Mouse (Mus musculus): ENCODE results near the gene Tbxas1. TPM values are rescaled to one million over a fixed set of nuclear protein-coding genes. Genes with fewer than 3 reads are reported as not detected.

The Tbxas1 gene
- polyA plus RNA-seq, 1 experiment from 2014 or later: 1.6 TPM

GRCm38 (mm10) chr6:39021909-39022308 is 146.7 kb downstream of the Tbxas1 start:
- no peak overlapping the region for H3K4me2 ChIP-seq (replicated peaks)
- no peaks in the 10 kb centered on the region for H3K36me3 ChIP-seq
- no peak for ATAC-seq
- no peaks in the 10 kb centered on the region for H3K27me3 ChIP-seq
- no peaks in the 10 kb centered on the region for H3K4me1 ChIP-seq (replicated peaks)
- no peak overlapping the region for H3K4me3 ChIP-seq (replicated peaks)
- 82% methylated on average over 1 of the region's 1 CpGs for WGBS
- H3K9ac ChIP-seq (replicated peaks): no peak overlapping the region
- no peak overlapping the region for H3K27ac ChIP-seq
- no peaks in the 10 kb centered on the region for H3K9me3 ChIP-seq

- ATAC-seq: no peak
- WGBS: 77% methylated on average over 7 of the region's 7 CpGs
- Histone ChIP-seq H3K4me1 (replicated peaks) (no peaks in the 10 kb centered on the region), H3K9ac (replicated peaks) (no peak overlapping the region), H3K36me3 (no peaks in the 10 kb centered on the region), H3K4me3 (replicated peaks) (no peak overlapping the region), H3K9me3 (no peaks in the 10 kb centered on the region), H3K4me2 (replicated peaks) (no peak overlapping the region), H3K27me3 (no peaks in the 10 kb centered on the region), H3K27ac (no peak overlapping the region)
Observed at GRCm38 (mm10) chr6:39022461-39023181, 147.4 kb downstream of the Tbxas1 start.

- 82% methylated on average over 4 of the region's 4 CpGs for WGBS
- Histone ChIP-seq H3K4me2 (replicated peaks) (no peak overlapping the region), H3K27ac (no peak overlapping the region), H3K27me3 (no peaks in the 10 kb centered on the region), H3K36me3 (no peaks in the 10 kb centered on the region), H3K4me3 (replicated peaks) (no peak overlapping the region), H3K9me3 (no peaks in the 10 kb centered on the region), H3K9ac (replicated peaks) (no peak overlapping the region), H3K4me1 (replicated peaks) (no peaks in the 10 kb centered on the region)
- ATAC-seq: no peak
Observed at GRCm38 (mm10) chr6:39024631-39025030, 149.4 kb downstream of the Tbxas1 start.

- Histone ChIP-seq H3K9me3 (no peaks in the 10 kb centered on the region), H3K9ac (replicated peaks) (no peak overlapping the region), H3K4me1 (replicated peaks) (no peaks in the 10 kb centered on the region), H3K36me3 (no peaks in the 10 kb centered on the region), H3K27ac (no peak overlapping the region), H3K4me3 (replicated peaks) (no peak overlapping the region), H3K27me3 (no peaks in the 10 kb centered on the region), H3K4me2 (replicated peaks) (no peak overlapping the region)
- WGBS: 90% methylated on average over 7 of the region's 7 CpGs
- ATAC-seq: no peak
Observed at GRCm38 (mm10) chr6:39025038-39025437, 149.8 kb downstream of the Tbxas1 start.

GRCm38 (mm10) chr6:39030714-39031113 is 155.5 kb downstream of the Tbxas1 start:
- no peak overlapping the region for H3K4me3 ChIP-seq (replicated peaks)
- H3K9ac ChIP-seq (replicated peaks): no peak overlapping the region
- H3K36me3 ChIP-seq: no peaks in the 10 kb centered on the region
- H3K4me2 ChIP-seq (replicated peaks): no peak overlapping the region
- no peak for ATAC-seq
- no peaks in the 10 kb centered on the region for H3K9me3 ChIP-seq
- no peaks in the 10 kb centered on the region for H3K4me1 ChIP-seq (replicated peaks)
- H3K27me3 ChIP-seq: no peaks in the 10 kb centered on the region
- WGBS: 86% methylated on average over 4 of the region's 4 CpGs
- H3K27ac ChIP-seq: no peak overlapping the region

- no peak for ATAC-seq
- no peak overlapping the region for H3K4me3 ChIP-seq (replicated peaks)
- H3K4me1 ChIP-seq (replicated peaks): peaks cover 3% of the 10 kb centered on the region; the same call in 1 of the 2 replicates
- no peaks in the 10 kb centered on the region for H3K27me3 ChIP-seq
- WGBS: 86% methylated on average over 7 of the region's 7 CpGs
- H3K9ac ChIP-seq (replicated peaks): no peak overlapping the region
- H3K4me2 ChIP-seq (replicated peaks): no peak overlapping the region
- no peaks in the 10 kb centered on the region for H3K36me3 ChIP-seq
- H3K9me3 ChIP-seq: no peaks in the 10 kb centered on the region
- no peak overlapping the region for H3K27ac ChIP-seq
Observed at GRCm38 (mm10) chr6:39033676-39034075, 158.5 kb downstream of the Tbxas1 start.

- no peak for ATAC-seq
- Histone ChIP-seq H3K27me3 (no peaks in the 10 kb centered on the region), H3K9ac (replicated peaks) (no peak overlapping the region), H3K9me3 (no peaks in the 10 kb centered on the region), H3K4me2 (replicated peaks) (no peak overlapping the region), H3K27ac (no peak overlapping the region), H3K4me3 (replicated peaks) (no peak overlapping the region), H3K36me3 (no peaks in the 10 kb centered on the region), H3K4me1 (replicated peaks) (peaks cover 12% of the 10 kb centered on the region)
- WGBS: 91% methylated on average over 6 of the region's 6 CpGs
Observed at GRCm38 (mm10) chr6:39035039-39035438, 159.8 kb downstream of the Tbxas1 start.

GRCm38 (mm10) chr6:39036204-39036603 is 161.0 kb downstream of the Tbxas1 start:
- ATAC-seq: no peak
- Histone ChIP-seq H3K4me1 (replicated peaks) (peaks cover 12% of the 10 kb centered on the region), H3K27ac (no peak overlapping the region), H3K9me3 (no peaks in the 10 kb centered on the region), H3K4me3 (replicated peaks) (no peak overlapping the region), H3K9ac (replicated peaks) (no peak overlapping the region), H3K27me3 (no peaks in the 10 kb centered on the region), H3K4me2 (replicated peaks) (no peak overlapping the region), H3K36me3 (no peaks in the 10 kb centered on the region)
- 85% methylated on average over 4 of the region's 4 CpGs for WGBS

- Histone ChIP-seq H3K4me3 (replicated peaks) (no peak overlapping the region), H3K27me3 (no peaks in the 10 kb centered on the region), H3K27ac (no peak overlapping the region), H3K9me3 (no peaks in the 10 kb centered on the region), H3K9ac (replicated peaks) (no peak overlapping the region), H3K36me3 (no peaks in the 10 kb centered on the region), H3K4me2 (replicated peaks) (no peak overlapping the region), H3K4me1 (replicated peaks) (peaks cover 12% of the 10 kb centered on the region)
- no peak for ATAC-seq
- WGBS: 87% methylated on average over 9 of the region's 9 CpGs
Observed at GRCm38 (mm10) chr6:39040451-39040850, 165.2 kb downstream of the Tbxas1 start.

GRCm38 (mm10) chr6:39049141-39049540 is 173.9 kb downstream of the Tbxas1 start:
- Histone ChIP-seq H3K27ac (no peak overlapping the region), H3K4me3 (replicated peaks) (no peak overlapping the region), H3K9me3 (no peaks in the 10 kb centered on the region), H3K9ac (replicated peaks) (no peak overlapping the region), H3K36me3 (no peaks in the 10 kb centered on the region), H3K4me1 (replicated peaks) (0 out of 2 replicates have a peak, but pooled peaks cover 3% of the 10 kb centered on the region), H3K27me3 (no peaks in the 10 kb centered on the region), H3K4me2 (replicated peaks) (no peak overlapping the region)
- ATAC-seq: no peak
- WGBS: 65% methylated on average over 5 of the region's 5 CpGs

GRCm38 (mm10) chr6:39050836-39051235 is 175.6 kb downstream of the Tbxas1 start:
- 81% methylated on average over 6 of the region's 6 CpGs for WGBS
- no peaks in the 10 kb centered on the region for H3K9me3 ChIP-seq
- no peak overlapping the region for H3K4me3 ChIP-seq (replicated peaks)
- H3K27me3 ChIP-seq: no peaks in the 10 kb centered on the region
- H3K4me1 ChIP-seq (replicated peaks): 0 out of 2 replicates have a peak, but pooled peaks cover 3% of the 10 kb centered on the region
- H3K9ac ChIP-seq (replicated peaks): no peak overlapping the region
- no peak overlapping the region for H3K4me2 ChIP-seq (replicated peaks)
- ATAC-seq: no peak
- H3K36me3 ChIP-seq: no peaks in the 10 kb centered on the region
- H3K27ac ChIP-seq: no peak overlapping the region

- Histone ChIP-seq H3K36me3 (no peaks in the 10 kb centered on the region), H3K27me3 (no peaks in the 10 kb centered on the region), H3K9me3 (no peaks in the 10 kb centered on the region), H3K9ac (replicated peaks) (no peak overlapping the region), H3K4me3 (replicated peaks) (no peak overlapping the region), H3K4me1 (replicated peaks) (0 out of 2 replicates have a peak, but pooled peaks cover 3% of the 10 kb centered on the region), H3K4me2 (replicated peaks) (no peak overlapping the region), H3K27ac (no peak overlapping the region)
- WGBS: 84% methylated on average over 9 of the region's 9 CpGs
- ATAC-seq: no peak
Observed at GRCm38 (mm10) chr6:39051799-39052556, 176.8 kb downstream of the Tbxas1 start.

Data from midbrain, embryonic 13.5 days (tissue).